Mouse (Mus musculus): ENCODE measurements around the gene Fam133b. TPM values are rescaled to one million over a fixed set of nuclear protein-coding genes. Genes with fewer than 3 reads are reported as not detected.
"Not testable (repeated sequence)": the region's sequence is repeated elsewhere in the genome, so short reads cannot be mapped to it uniquely, and the experiment has no call there.

Fam133b gene
- polyA plus RNA-seq, 1 experiment from 2014 or later, result 17.9 TPM

DNA sequence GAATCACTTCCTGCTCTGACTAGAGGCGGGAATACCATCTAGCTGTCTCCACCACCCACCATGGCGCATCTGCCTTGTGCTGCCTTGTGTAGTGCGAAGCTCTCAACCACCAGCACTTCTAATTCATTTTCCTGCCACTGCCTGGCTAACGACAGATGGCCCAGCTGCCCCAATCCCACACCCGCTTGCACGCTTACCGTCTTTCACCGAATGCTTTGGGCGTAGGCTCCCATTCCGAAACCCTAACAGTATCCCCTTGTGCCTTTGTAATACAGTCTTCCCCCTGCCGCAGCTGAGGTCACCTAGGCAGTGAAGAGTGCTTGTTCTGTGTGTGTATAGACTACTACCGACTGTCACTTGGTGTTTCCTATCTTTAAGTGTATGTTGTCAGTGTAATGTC lies 21.9 kb upstream of the Fam133b start:
- Histone ChIP-seq H3K9me3 (replicated peaks) (no peaks in the 10 kb centered on the region), H3K4me1 (replicated peaks) (no peaks in the 10 kb centered on the region), H3K4me3 (no peak overlapping the region), H3K36me3 (peaks cover 33% of the 10 kb centered on the region), H3K4me2 (no peak overlapping the region), H3K27me3 (replicated peaks) (no peaks in the 10 kb centered on the region), H3K9ac (no peak overlapping the region), H3K27ac (ENCODE audit: poor library complexity, severe bottlenecking) (no peak overlapping the region)
- ATAC-seq (ENCODE audit: insufficient number of reproducible peaks, low FRiP score), result no peak
- WGBS, result 76% methylated on average over 12 of the region's 12 CpGs

DNA sequence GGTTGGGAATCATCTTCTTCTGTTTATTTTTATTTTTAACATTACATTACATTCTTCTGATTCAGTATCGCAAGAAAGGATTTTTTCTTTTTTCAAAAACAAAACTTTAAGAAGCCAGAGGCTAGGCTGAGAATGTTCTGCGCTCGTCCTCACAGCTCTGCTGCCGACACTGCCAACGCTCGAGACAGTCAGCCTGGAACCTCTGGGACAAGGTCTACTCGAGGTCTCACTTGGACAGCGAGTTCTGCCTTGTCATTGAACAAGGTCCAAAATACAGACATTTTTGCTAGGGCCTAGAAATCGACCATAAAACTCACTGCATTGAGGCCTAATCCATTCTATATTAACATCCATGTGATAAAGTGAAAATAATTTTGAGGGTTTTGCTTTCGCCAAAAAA lies 20.8 kb upstream of the Fam133b start:
- no peaks in the 10 kb centered on the region for H3K4me1 ChIP-seq (replicated peaks)
- ATAC-seq (ENCODE audit: insufficient number of reproducible peaks, low FRiP score), result no peak
- no peaks in the 10 kb centered on the region for H3K9me3 ChIP-seq (replicated peaks)
- H3K27ac ChIP-seq (ENCODE audit: poor library complexity, severe bottlenecking), result no peak overlapping the region
- H3K4me2 ChIP-seq, result no peak overlapping the region
- H3K9ac ChIP-seq, result no peak overlapping the region
- WGBS, result 91% methylated on average over 10 of the region's 10 CpGs
- H3K4me3 ChIP-seq, result no peak overlapping the region
- H3K27me3 ChIP-seq (replicated peaks), result no peaks in the 10 kb centered on the region
- peaks cover 33% of the 10 kb centered on the region for H3K36me3 ChIP-seq

GRCm38 (mm10) chr5:3527041-3527691 lies 16.5 kb upstream of the Fam133b start:
- Histone ChIP-seq H3K4me1 (replicated peaks) (no peaks in the 10 kb centered on the region), H3K9me3 (replicated peaks) (no peaks in the 10 kb centered on the region), H3K4me2 (no peak overlapping the region), H3K36me3 (peaks cover 16% of the 10 kb centered on the region; the same call in 1 of the 2 replicates), H3K27me3 (replicated peaks) (no peaks in the 10 kb centered on the region), H3K27ac (ENCODE audit: poor library complexity, severe bottlenecking) (no peak overlapping the region), H3K9ac (no peak overlapping the region), H3K4me3 (no peak overlapping the region)
- WGBS, result 59% methylated on average over 5 of the region's 5 CpGs
- no peak for ATAC-seq (ENCODE audit: insufficient number of reproducible peaks, low FRiP score)

- Histone ChIP-seq H3K27me3 (replicated peaks) (no peaks in the 10 kb centered on the region), H3K9me3 (replicated peaks) (no peaks in the 10 kb centered on the region), H3K4me3 (no peak overlapping the region), H3K4me1 (replicated peaks) (no peaks in the 10 kb centered on the region), H3K27ac (ENCODE audit: poor library complexity, severe bottlenecking) (no peak overlapping the region), H3K9ac (no peak overlapping the region), H3K36me3 (no peaks in the 10 kb centered on the region), H3K4me2 (no peak overlapping the region)
- 75% methylated on average over 10 of the region's 10 CpGs for WGBS
- no peak for ATAC-seq (ENCODE audit: insufficient number of reproducible peaks, low FRiP score)
These were observed 13.9 kb upstream of the Fam133b start for GRCm38 (mm10) chr5:3529585-3530189.

- H3K4me3 ChIP-seq; H3K27ac ChIP-seq (ENCODE audit: poor library complexity, severe bottlenecking); ATAC-seq (ENCODE audit: insufficient number of reproducible peaks, low FRiP score); H3K4me2 ChIP-seq; H3K36me3 ChIP-seq; H3K9ac ChIP-seq; H3K4me1 ChIP-seq (replicated peaks); H3K9me3 ChIP-seq (replicated peaks); H3K27me3 ChIP-seq (replicated peaks): not testable (repeated sequence)
These were observed 11.6 kb upstream of the Fam133b start for GRCm38 (mm10) chr5:3532048-3532447.

DNA sequence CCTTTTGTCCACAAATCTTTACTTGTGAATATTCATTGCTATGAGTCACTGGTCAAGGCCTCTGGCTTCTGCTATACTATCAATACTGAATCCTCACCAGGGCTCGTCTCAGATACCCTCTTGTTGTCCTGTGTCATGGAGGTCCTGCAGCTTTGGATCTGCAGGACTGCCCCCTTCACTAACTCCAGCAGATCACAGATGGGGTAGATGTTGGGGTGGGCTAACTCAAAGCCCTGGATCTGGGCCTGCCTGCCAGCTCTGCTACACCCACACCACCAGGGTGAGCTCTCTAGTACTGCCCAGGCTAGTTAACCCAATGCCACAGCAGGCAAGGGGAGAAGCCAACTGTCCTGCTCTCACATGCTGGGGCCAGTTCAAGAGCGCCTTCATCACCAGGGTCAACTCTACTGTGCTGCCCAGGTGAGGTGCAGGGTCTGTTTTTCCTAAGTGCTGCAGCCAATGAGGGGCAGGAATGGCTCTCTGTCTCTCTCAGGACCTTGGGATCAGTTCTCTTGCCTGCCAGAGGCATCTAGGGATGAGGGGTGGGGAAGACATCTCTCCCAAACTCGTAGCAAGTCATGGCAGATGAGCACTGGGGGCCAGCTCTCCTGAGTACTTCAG lies 6.9 kb upstream of the Fam133b start:
- H3K36me3 ChIP-seq, result no peaks in the 10 kb centered on the region
- H3K27ac ChIP-seq (ENCODE audit: poor library complexity, severe bottlenecking), result no peak overlapping the region
- H3K27me3 ChIP-seq (replicated peaks), result no peaks in the 10 kb centered on the region
- H3K9me3 ChIP-seq (replicated peaks), result no peaks in the 10 kb centered on the region
- H3K4me2 ChIP-seq, result no peak overlapping the region
- H3K9ac ChIP-seq, result no peak overlapping the region
- no peak overlapping the region for H3K4me3 ChIP-seq
- no peaks in the 10 kb centered on the region for H3K4me1 ChIP-seq (replicated peaks)
- WGBS, result 62% methylated on average over 3 of the region's 3 CpGs
- no peak for ATAC-seq (ENCODE audit: insufficient number of reproducible peaks, low FRiP score)

GRCm38 (mm10) chr5:3538505-3539472 lies 4.8 kb upstream of the Fam133b start:
- Histone ChIP-seq H3K4me1 (replicated peaks) (peaks cover 2% of the 10 kb centered on the region), H3K27ac (ENCODE audit: poor library complexity, severe bottlenecking) (no peak overlapping the region), H3K36me3 (no peaks in the 10 kb centered on the region), H3K4me2 (no peak overlapping the region), H3K9me3 (replicated peaks) (no peaks in the 10 kb centered on the region), H3K27me3 (replicated peaks) (no peaks in the 10 kb centered on the region), H3K9ac (no peak overlapping the region), H3K4me3 (no peak overlapping the region)
- WGBS, result 59% methylated on average over 11 of the region's 11 CpGs
- no peak for ATAC-seq (ENCODE audit: insufficient number of reproducible peaks, low FRiP score)

DNA sequence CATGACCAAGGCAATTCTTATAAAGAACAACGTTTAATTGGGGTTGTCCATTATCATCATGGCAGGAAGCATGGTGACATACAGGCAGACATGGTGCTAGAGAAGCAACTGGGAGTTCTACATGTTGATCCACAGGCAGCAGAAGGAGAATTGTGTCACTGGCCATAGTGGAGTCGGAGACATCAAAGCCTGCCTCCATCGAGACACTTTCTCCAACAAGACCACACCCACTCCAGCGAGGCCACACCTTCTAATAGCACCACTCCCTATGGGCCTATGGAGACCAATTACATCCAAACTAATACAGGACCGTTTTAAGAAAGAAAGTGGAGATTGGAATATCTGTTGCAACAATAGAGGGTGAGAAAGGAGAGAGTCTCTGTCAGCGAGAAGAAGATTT lies 1.8 kb upstream of the Fam133b start:
- H3K4me3 ChIP-seq, result no peak overlapping the region
- H3K27me3 ChIP-seq (replicated peaks), result no peaks in the 10 kb centered on the region
- no peak overlapping the region for H3K4me2 ChIP-seq
- no peak for ATAC-seq (ENCODE audit: insufficient number of reproducible peaks, low FRiP score)
- peaks cover 4% of the 10 kb centered on the region for H3K36me3 ChIP-seq
- H3K9me3 ChIP-seq (replicated peaks), result no peaks in the 10 kb centered on the region
- H3K27ac ChIP-seq (ENCODE audit: poor library complexity, severe bottlenecking), result no peak overlapping the region
- peaks cover 15% of the 10 kb centered on the region for H3K4me1 ChIP-seq (replicated peaks)
- H3K9ac ChIP-seq, result no peak overlapping the region
- 76% methylated on average over 6 of the region's 6 CpGs for WGBS

DNA sequence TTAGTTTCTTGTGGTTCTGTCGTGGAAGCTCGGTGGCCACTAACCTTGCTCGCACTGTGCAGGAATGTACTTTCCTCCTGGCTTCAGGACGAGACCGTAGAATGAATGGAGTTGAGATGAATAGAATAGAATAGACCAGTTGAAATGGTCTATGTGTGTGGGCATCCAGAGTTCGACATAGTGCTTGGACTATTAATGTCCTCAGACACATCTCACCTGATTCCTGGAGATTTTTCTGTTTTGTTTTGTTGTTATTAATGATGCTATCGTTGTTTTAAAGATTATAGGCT lies 792 bp downstream of the Fam133b start:
- Histone ChIP-seq H3K9me3 (replicated peaks) (no peaks in the 10 kb centered on the region), H3K9ac (peak overlapping the region; percentile 93), H3K27me3 (replicated peaks) (no peaks in the 10 kb centered on the region), H3K4me2 (peak overlapping the region; percentile 78), H3K27ac (ENCODE audit: poor library complexity, severe bottlenecking) (peak overlapping the region; percentile 90; the same call in 1 of the 2 replicates), H3K4me1 (replicated peaks) (peaks cover 15% of the 10 kb centered on the region), H3K4me3 (peak overlapping the region; percentile 98), H3K36me3 (peaks cover 9% of the 10 kb centered on the region)
- peak; percentile 34; the same call in 1 of the 2 replicates for ATAC-seq (ENCODE audit: insufficient number of reproducible peaks, low FRiP score)
- WGBS, result 13% methylated on average over 7 of the region's 7 CpGs

- Histone ChIP-seq H3K4me1 (replicated peaks) (peaks cover 15% of the 10 kb centered on the region), H3K4me2 (no peak overlapping the region), H3K9ac (no peak overlapping the region), H3K4me3 (no peak overlapping the region), H3K27ac (ENCODE audit: poor library complexity, severe bottlenecking) (no peak overlapping the region), H3K27me3 (replicated peaks) (no peaks in the 10 kb centered on the region), H3K9me3 (replicated peaks) (no peaks in the 10 kb centered on the region), H3K36me3 (peaks cover 9% of the 10 kb centered on the region)
- WGBS, result 69% methylated on average over 1 of the region's 1 CpGs
- ATAC-seq (ENCODE audit: insufficient number of reproducible peaks, low FRiP score), result no peak
These were observed 2.6 kb downstream of the Fam133b start for GRCm38 (mm10) chr5:3546226-3546625.

GRCm38 (mm10) chr5:3551481-3551880 lies 7.8 kb downstream of the Fam133b start:
- H3K4me1 ChIP-seq (replicated peaks), result no peaks in the 10 kb centered on the region
- no peak overlapping the region for H3K4me2 ChIP-seq
- H3K27ac ChIP-seq (ENCODE audit: poor library complexity, severe bottlenecking), result no peak overlapping the region
- H3K4me3 ChIP-seq, result no peak overlapping the region
- peaks cover 22% of the 10 kb centered on the region for H3K36me3 ChIP-seq
- no peaks in the 10 kb centered on the region for H3K9me3 ChIP-seq (replicated peaks)
- H3K27me3 ChIP-seq (replicated peaks), result no peaks in the 10 kb centered on the region
- no peak overlapping the region for H3K9ac ChIP-seq
- ATAC-seq (ENCODE audit: insufficient number of reproducible peaks, low FRiP score), result no peak
- 89% methylated on average over 1 of the region's 1 CpGs for WGBS

All from heart, embryonic 12.5 days (tissue).